Mouse (Mus musculus) liver, embryonic 16.5 days (tissue): ENCODE measurements at regions not wholly inside any gene's neighbourhood (a gene's known extent, or its start where the extent isn't known, plus 50 kb on each side); places are given as distances from the start of the nearest gene placed in this dataset.
A peak's percentile ranks its signal among the peaks of the same experiment; 100 is the strongest.

Experiments used
- ATAC-seq: fragments of 200-750 bp; cut with Nextera tagmentation; 2 replicates; pipeline ENCODE4 v1.8.0; 2017; ENCODE audit warnings: low read depth, mild to moderate bottlenecking, moderate number of reproducible peaks, moderate library complexity
- H3K27ac ChIP-seq: fragments of 300-500 bp; sonication (generic); 2 replicates; pipeline ENCODE4 v1.5.1; 2014; ENCODE audit warnings: mild to moderate bottlenecking, low read length
- H3K27me3 ChIP-seq: fragments of 300-500 bp; sonication (generic); 2 replicates; pipeline ENCODE4 v1.6.1; 2014; ENCODE audit warnings: low read depth, low read length, mixed read lengths; ENCODE audit not compliant: control insufficient read depth, insufficient read depth
- H3K36me3 ChIP-seq: fragments of 300-500 bp; sonication (generic); 2 replicates; pipeline ENCODE4 v1.6.1; 2014; ENCODE audit warnings: mild to moderate bottlenecking; ENCODE audit not compliant: control insufficient read depth, insufficient read depth
- H3K4me1 ChIP-seq: fragments of 300-500 bp; sonication (generic); 2 replicates; pipeline ENCODE4 v1.6.1; 2014; ENCODE audit warnings: low read depth, low read length, mixed read lengths; ENCODE audit not compliant: control insufficient read depth
- H3K4me2 ChIP-seq: fragments of 300-500 bp; sonication (generic); 2 replicates; pipeline ENCODE4 v1.6.1; 2014; ENCODE audit warnings: low read depth, low read length, mixed read lengths
- H3K4me3 ChIP-seq: fragments of 300-500 bp; sonication (generic); 2 replicates; pipeline ENCODE4 v1.5.1; 2014; ENCODE audit warnings: low read depth, mild to moderate bottlenecking, low read length
- H3K9ac ChIP-seq: fragments of 300-500 bp; sonication (generic); 2 replicates; pipeline ENCODE4 v1.6.1; 2014; ENCODE audit warnings: low read depth, low read length
- H3K9me3 ChIP-seq: fragments of 300-500 bp; sonication (generic); replicated peaks from 2 replicates; pipeline ENCODE4 v1.6.1; 2016; ENCODE audit warnings: low read length; ENCODE audit not compliant: control insufficient read depth
- WGBS: fragments of 180-500 bp; shearing (Covaris S2); extraction: QIAGEN DNeasy Blood & Tissue Kit; methylation state at CpG from one replicate; pipeline ENCODE4 v1.1.7; 2014; ENCODE audit not compliant: insufficient replicate concordance; 5-methylcytosine and 5-hydroxymethylcytosine counted together

DNA sequence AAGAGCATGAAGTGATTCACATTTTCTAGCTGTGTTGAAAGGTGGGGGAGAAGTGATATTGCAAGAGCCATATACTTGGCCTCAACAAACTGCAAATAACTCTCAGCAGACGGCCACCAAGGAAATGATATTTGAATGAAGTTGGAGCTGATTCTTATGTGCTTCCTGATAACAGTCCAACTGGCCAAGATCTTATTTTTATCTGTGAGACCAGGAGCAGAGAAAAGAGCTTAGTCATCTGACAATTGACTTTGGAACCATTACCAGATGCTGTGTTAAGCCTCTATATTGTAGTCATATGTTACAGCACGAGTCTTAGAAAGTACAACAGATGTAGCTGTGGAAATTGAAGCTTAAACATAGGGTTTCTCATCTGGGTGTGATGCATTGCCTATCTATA is 536.6 kb downstream of the Gm43517 start:
- H3K9ac ChIP-seq, result no peak overlapping the region
- 23% methylated on average over 2 of the region's 2 CpGs for WGBS
- no peak overlapping the region for H3K4me3 ChIP-seq
- no peak overlapping the region for H3K27ac ChIP-seq
- no peak overlapping the region for H3K4me2 ChIP-seq
- no peaks in the 10 kb centered on the region for H3K9me3 ChIP-seq
- ATAC-seq, result 0 out of 2 replicates have a peak, but pooled peaks have one; percentile 45
- no peaks in the 10 kb centered on the region for H3K4me1 ChIP-seq
- no peaks in the 10 kb centered on the region for H3K27me3 ChIP-seq
- no peaks in the 10 kb centered on the region for H3K36me3 ChIP-seq

DNA sequence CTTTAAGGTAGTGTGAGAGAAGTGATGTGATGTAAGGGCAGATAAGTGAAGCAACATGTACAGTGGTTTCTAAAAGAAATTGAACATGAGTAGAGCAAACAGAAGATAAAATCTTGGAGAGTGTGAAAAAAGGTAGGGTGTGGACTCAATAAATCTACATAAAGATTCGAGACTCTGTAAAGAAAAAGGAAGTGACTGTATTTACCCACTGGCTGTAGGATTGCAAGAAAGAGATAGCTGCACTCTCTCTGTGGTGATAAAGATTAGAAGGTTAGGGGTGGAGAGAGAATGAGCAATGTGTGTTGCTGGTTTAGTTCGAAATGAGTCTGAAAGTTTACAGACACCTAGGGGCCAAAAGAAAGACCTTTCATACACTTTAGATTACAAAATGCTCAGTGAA is 555.8 kb downstream of the Gm43517 start:
- Histone ChIP-seq H3K4me3 (no peak overlapping the region), H3K4me2 (no peak overlapping the region), H3K9ac (no peak overlapping the region), H3K27ac (no peak overlapping the region), H3K9me3 (no peaks in the 10 kb centered on the region), H3K27me3 (no peaks in the 10 kb centered on the region), H3K4me1 (no peaks in the 10 kb centered on the region), H3K36me3 (no peaks in the 10 kb centered on the region)
- ATAC-seq, result no peak
- 20% methylated on average over 2 of the region's 2 CpGs for WGBS

DNA sequence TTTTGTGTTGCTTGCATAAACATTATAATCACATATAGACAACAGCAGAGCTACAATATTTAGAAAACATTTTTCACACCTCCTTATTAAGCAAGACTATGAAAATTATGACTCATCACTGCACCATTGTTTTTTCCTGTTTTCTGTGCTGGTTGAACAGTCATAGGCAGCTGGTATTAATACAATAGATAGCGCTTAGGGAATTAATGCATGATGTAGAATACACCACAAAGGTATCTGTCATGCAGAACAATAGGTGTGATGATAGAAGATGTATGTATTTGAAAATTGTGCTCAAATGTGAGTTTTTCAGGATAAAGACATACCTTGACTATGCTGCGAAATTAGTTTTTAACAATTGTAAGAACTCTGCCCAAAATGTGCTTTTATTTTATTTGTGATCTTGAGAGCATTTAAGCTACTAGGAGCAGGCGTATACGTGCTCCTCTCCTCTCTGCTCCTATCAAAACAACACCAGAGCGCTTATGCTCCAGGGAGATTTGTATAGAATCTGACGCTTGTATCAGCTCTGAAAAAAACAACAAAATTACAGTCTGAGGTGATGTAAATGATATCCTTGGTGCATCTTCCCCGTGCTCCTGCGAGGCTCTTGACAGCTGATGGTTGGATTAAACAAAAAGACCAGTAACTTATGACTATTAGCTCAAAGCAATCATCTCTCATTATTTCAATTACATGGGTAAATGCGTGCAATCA is 560.1 kb downstream of the Gm43517 start:
- Histone ChIP-seq H3K36me3 (no peaks in the 10 kb centered on the region), H3K9me3 (no peaks in the 10 kb centered on the region), H3K4me3 (no peak overlapping the region), H3K4me1 (no peaks in the 10 kb centered on the region), H3K4me2 (no peak overlapping the region), H3K27ac (no peak overlapping the region), H3K9ac (no peak overlapping the region), H3K27me3 (no peaks in the 10 kb centered on the region)
- 62% methylated on average over 9 of the region's 9 CpGs for WGBS
- no peak for ATAC-seq

DNA sequence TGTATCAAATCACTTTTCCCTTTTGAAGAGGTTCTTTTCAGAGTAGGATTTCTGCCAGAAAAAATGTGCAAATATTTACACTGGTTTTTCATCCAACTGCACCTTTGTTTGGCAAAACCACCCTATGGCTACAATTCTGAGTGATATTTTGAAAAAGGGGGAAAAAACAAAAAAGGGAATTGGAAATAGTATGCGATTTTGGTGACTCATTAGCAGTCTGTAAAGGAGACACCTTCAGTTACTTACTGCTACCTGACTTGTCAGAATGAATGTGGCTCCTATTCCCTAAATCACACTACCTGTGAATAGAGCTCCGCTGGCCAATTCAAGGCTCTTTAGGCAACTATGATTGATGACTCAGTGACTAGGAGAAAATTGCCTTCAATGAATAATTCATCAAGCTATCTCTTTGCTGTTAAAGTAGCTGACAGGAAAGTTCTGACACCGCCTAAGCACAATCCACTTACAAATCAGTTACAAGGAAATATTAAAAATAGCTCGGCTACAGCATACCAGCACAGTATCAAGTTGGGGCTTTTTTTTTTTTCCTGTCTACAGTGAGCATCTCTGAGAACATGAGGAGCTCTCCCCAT is 560.8 kb downstream of the Gm43517 start:
- Histone ChIP-seq H3K9ac (no peak overlapping the region), H3K36me3 (no peaks in the 10 kb centered on the region), H3K27me3 (no peaks in the 10 kb centered on the region), H3K4me2 (no peak overlapping the region), H3K4me1 (no peaks in the 10 kb centered on the region), H3K9me3 (no peaks in the 10 kb centered on the region), H3K27ac (no peak overlapping the region), H3K4me3 (no peak overlapping the region)
- ATAC-seq, result no peak
- 51% methylated on average over 4 of the region's 4 CpGs for WGBS

DNA sequence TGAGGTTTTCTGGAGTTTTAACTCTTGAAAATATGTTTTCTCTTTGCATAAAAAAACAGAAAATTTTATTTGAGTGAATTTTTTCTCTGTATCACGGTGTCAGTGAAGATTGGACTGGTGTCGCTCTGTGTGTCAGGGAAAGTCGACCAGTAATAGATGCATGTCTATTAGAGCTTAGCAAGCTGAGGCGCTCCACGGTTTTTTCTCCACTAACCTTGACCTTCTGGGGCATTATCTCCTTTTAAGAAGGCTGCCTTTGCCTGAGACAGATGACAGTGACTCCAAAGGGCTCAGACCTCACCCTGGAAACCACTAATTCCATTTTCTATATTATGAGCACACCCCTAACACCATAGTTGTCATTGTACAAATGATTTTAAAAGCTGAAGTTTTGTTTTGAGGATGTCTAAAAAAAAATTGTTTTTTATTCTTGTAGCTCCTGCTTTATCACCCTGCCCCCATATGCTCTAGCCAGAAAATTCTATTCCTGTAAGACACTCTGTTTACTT is 561.8 kb downstream of the Gm43517 start:
- WGBS, result 62% methylated on average over 5 of the region's 5 CpGs
- H3K9ac ChIP-seq, result no peak overlapping the region

DNA sequence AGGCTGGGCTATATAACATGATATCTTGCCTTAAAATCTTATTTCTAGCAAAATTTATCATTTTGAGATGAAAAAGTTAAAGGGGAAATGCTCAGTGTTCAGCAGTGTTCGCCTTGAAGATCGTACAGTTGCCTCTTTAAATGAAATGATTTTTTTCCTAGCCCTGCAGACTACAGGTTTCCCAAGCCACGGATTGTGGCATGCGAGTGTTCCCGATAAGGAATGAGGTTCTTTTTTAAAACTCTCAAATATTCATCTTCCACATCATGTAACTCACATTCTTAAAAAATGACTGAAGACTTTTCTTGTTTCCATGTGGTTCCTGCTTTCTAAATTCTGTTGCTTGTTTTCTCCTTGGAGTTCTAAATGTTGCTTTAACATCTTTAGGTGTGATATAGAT is 566.0 kb downstream of the Gm43517 start:
- H3K4me1 ChIP-seq, result no peaks in the 10 kb centered on the region
- H3K4me3 ChIP-seq, result no peak overlapping the region
- no peak overlapping the region for H3K9ac ChIP-seq
- no peak overlapping the region for H3K27ac ChIP-seq
- H3K4me2 ChIP-seq, result no peak overlapping the region
- WGBS, result 68% methylated on average over 5 of the region's 5 CpGs
- ATAC-seq, result no peak
- H3K9me3 ChIP-seq, result no peaks in the 10 kb centered on the region
- no peaks in the 10 kb centered on the region for H3K27me3 ChIP-seq
- no peaks in the 10 kb centered on the region for H3K36me3 ChIP-seq

More for the DNA sequence above, 561.8 kb downstream of the Gm43517 start:
- Histone ChIP-seq H3K27ac (no peak overlapping the region), H3K9me3 (no peaks in the 10 kb centered on the region), H3K36me3 (no peaks in the 10 kb centered on the region), H3K27me3 (no peaks in the 10 kb centered on the region), H3K4me1 (no peaks in the 10 kb centered on the region), H3K4me2 (no peak overlapping the region), H3K4me3 (no peak overlapping the region)
- ATAC-seq, result no peak

DNA sequence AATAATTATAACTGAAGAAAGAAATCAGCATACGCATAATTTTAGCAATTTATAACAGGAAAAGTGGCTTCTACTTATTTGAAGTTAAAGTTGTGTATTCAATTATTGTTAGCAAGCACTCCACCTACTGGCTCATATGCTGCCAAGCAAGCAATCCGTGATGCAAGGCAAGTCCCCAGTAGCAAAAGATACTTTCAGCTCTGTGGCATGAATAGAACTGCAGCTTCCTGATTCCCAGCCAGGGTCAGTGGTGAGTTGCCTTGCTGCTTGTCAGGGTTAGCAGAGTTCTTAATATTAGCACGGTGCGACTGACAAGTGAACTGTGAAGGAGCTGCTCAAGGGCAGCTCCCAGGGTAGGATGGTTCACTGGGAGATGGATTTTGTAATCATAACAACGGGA is 566.8 kb downstream of the Gm43517 start:
- 40% methylated on average over 5 of the region's 5 CpGs for WGBS
- Histone ChIP-seq H3K4me3 (no peak overlapping the region), H3K4me1 (no peaks in the 10 kb centered on the region), H3K27me3 (no peaks in the 10 kb centered on the region), H3K4me2 (no peak overlapping the region), H3K27ac (no peak overlapping the region), H3K9ac (no peak overlapping the region), H3K36me3 (no peaks in the 10 kb centered on the region), H3K9me3 (no peaks in the 10 kb centered on the region)
- no peak for ATAC-seq

DNA sequence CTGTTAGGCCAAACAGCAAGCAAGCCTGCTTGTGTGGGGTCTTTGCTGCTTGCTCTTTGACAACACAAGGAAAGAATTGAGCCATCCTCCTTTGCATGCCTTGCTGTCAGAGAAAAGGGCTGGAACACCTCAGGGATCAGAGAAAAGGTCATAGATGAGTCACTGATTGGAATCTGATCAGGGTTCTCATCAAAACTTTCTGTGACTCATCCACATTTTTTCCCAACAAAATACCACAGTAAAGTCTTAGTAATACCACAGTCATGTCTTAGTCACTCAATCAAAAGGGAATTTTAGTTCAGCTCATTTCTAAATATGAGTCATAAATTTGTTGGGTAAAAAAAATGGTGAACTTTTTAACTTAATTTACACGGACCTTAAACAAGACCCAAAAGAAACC is 583.1 kb downstream of the Gm43517 start:
- Histone ChIP-seq H3K4me2 (no peak overlapping the region), H3K4me1 (no peaks in the 10 kb centered on the region), H3K27ac (no peak overlapping the region), H3K4me3 (no peak overlapping the region), H3K9me3 (no peaks in the 10 kb centered on the region), H3K36me3 (no peaks in the 10 kb centered on the region), H3K27me3 (no peaks in the 10 kb centered on the region), H3K9ac (no peak overlapping the region)
- 49% methylated on average over 1 of the region's 1 CpGs for WGBS
- no peak for ATAC-seq

DNA sequence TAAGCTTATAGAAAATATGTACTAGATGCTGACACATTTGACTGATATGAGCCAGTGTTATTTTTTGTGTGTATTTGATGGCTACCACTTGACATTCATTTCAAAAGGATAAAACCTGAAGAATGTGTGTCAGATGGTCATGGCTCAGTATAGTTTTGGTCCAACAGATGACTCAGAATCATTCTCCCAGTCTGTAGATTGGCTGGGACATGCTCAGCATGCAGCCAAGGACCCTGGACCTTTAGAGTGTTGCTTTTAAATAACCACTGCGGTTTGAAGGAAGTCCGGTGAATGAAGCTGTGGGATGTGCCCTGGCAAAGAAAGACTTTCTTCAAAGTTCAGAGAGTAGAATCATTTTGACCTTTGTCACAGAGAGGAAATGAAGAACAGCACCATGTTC is 584.6 kb downstream of the Gm43517 start:
- H3K36me3 ChIP-seq, result no peaks in the 10 kb centered on the region
- ATAC-seq, result no peak
- H3K9ac ChIP-seq, result no peak overlapping the region
- H3K27me3 ChIP-seq, result no peaks in the 10 kb centered on the region
- no peak overlapping the region for H3K4me2 ChIP-seq
- no peak overlapping the region for H3K27ac ChIP-seq
- no peaks in the 10 kb centered on the region for H3K4me1 ChIP-seq
- H3K9me3 ChIP-seq, result no peaks in the 10 kb centered on the region
- H3K4me3 ChIP-seq, result no peak overlapping the region
- 63% methylated on average over 2 of the region's 2 CpGs for WGBS
